Mouse (Mus musculus) MEL (cell line): ENCODE measurements around the gene Skap2. TPM values are rescaled to one million over a fixed set of nuclear protein-coding genes. Genes with fewer than 3 reads are reported as not detected.

Experiments used
- DNase-seq: peaks from one replicate; pipeline ENCODE4 v3.0.0; 2011; ENCODE audit warnings: low read depth, low spot score
- H3K27ac ChIP-seq: 2 replicates; pipeline ENCODE4 v1.5.1; 2012; ENCODE audit warnings: low read depth, mild to moderate bottlenecking, control low read depth, low read length, moderate library complexity; ENCODE audit not compliant: control insufficient read depth
- H3K27me3 ChIP-seq, 2 experiments: fragments of 150-350 bp in 1 of 2; sonication (generic) in 1 of 2; 2 replicates each; pipeline ENCODE4 v1.6.1; 2012; ENCODE audit warnings: low read length in 2 of 2, mild to moderate bottlenecking in 2 of 2, improper control_type of control experiment in 1 of 2, moderate library complexity in 1 of 2; ENCODE audit not compliant: insufficient read depth in 2 of 2, control insufficient read depth in 1 of 2
- H3K36me3 ChIP-seq, 2 experiments: 2 replicates each; pipeline ENCODE4 v1.6.1; 2012 to 2014; ENCODE audit warnings: low read length in 2 of 2, improper control_type of control experiment in 1 of 2, inconsistent platforms in 1 of 2, mild to moderate bottlenecking in 1 of 2; ENCODE audit not compliant: insufficient read depth in 2 of 2, control insufficient read depth in 1 of 2
- H3K4me1 ChIP-seq, 2 experiments: fragments of 150-350 bp in 1 of 2; sonication (generic) in 1 of 2; 2 replicates each; pipeline ENCODE4 v1.6.1; 2012; ENCODE audit warnings: low read length in 2 of 2, improper control_type of control experiment in 1 of 2, mild to moderate bottlenecking in 1 of 2; ENCODE audit not compliant: insufficient read depth in 2 of 2, control insufficient read depth in 1 of 2
- H3K4me3 ChIP-seq, 2 experiments: fragments of 150-350 bp in 1 of 2; sonication (generic) in 1 of 2; 2 replicates each; pipeline ENCODE4 v1.5.1; 2012; ENCODE audit warnings: low read depth in 2 of 2, low read length in 2 of 2, mild to moderate bottlenecking in 2 of 2, moderate library complexity in 2 of 2, control low read depth in 1 of 2, improper control_type of control experiment in 1 of 2; ENCODE audit not compliant: control insufficient read depth in 1 of 2, insufficient read depth in 1 of 2
- H3K79me2 ChIP-seq: 2 replicates; pipeline ENCODE4 v1.6.1; 2012; ENCODE audit warnings: mild to moderate bottlenecking, low read length, moderate library complexity; ENCODE audit not compliant: control insufficient read depth, poor library complexity, insufficient read depth
- H3K9ac ChIP-seq: 2 replicates; pipeline ENCODE4 v1.6.1; 2012; ENCODE audit warnings: low read depth, mild to moderate bottlenecking, control low read depth, low read length, moderate library complexity; ENCODE audit not compliant: control insufficient read depth, poor library complexity, severe bottlenecking
- H3K9me3 ChIP-seq: fragments of 150-350 bp; sonication (generic); replicated peaks from 2 replicates; pipeline ENCODE4 v1.6.1; 2012; ENCODE audit warnings: mild to moderate bottlenecking, low read length, improper control_type of control experiment, moderate library complexity; ENCODE audit not compliant: insufficient read depth
- BHLHE40 ChIP-seq: IDR thresholded peaks from 2 replicates; pipeline ENCODE4 v1.6.1; 2012; ENCODE audit warnings: low read depth, mild to moderate bottlenecking, inconsistent platforms, low read length, improper control_type of control experiment, borderline replicate concordance
- CHD1 ChIP-seq: IDR thresholded peaks from 2 replicates; pipeline ENCODE4 v1.6.1; 2012; ENCODE audit warnings: low read depth, mild to moderate bottlenecking, inconsistent platforms, low read length, improper control_type of control experiment
- CHD2 ChIP-seq: IDR thresholded peaks from 2 replicates; pipeline ENCODE4 v1.6.1; 2011; ENCODE audit warnings: low read length, improper control_type of control experiment
- E2F4 ChIP-seq: IDR thresholded peaks from 2 replicates; pipeline ENCODE4 v1.6.1; 2011; ENCODE audit warnings: low read depth, low read length, improper control_type of control experiment, borderline replicate concordance
- EP300 ChIP-seq, 2 experiments: IDR thresholded peaks; 2 replicates each; pipeline ENCODE4 v1.6.1; 2011; ENCODE audit warnings: improper control_type of control experiment in 2 of 2, low read length in 2 of 2, low read depth in 1 of 2, mild to moderate bottlenecking in 1 of 2
- ETS1 ChIP-seq: IDR thresholded peaks from 2 replicates; pipeline ENCODE4 v1.6.1; 2012; ENCODE audit warnings: low read depth, mild to moderate bottlenecking, inconsistent platforms, low read length, improper control_type of control experiment, moderate library complexity
- GABPA ChIP-seq: IDR thresholded peaks from 2 replicates; pipeline ENCODE4 v1.6.1; 2012; ENCODE audit warnings: low read depth, mild to moderate bottlenecking, inconsistent platforms, low read length, improper control_type of control experiment, moderate library complexity
- JUND ChIP-seq: IDR thresholded peaks from 2 replicates; pipeline ENCODE4 v1.6.1; 2011; ENCODE audit warnings: low read depth, mild to moderate bottlenecking, improper control_type of control experiment, low read length
- MAFK ChIP-seq: IDR thresholded peaks from 2 replicates; pipeline ENCODE4 v1.6.1; 2011; ENCODE audit warnings: low read depth, mild to moderate bottlenecking, low read length, improper control_type of control experiment, borderline replicate concordance
- MAZ ChIP-seq: IDR thresholded peaks from 2 replicates; pipeline ENCODE4 v1.6.1; 2012; ENCODE audit warnings: low read depth, mild to moderate bottlenecking, inconsistent platforms, low read length, improper control_type of control experiment
- MEF2A ChIP-seq: IDR thresholded peaks from 2 replicates; pipeline ENCODE4 v1.6.1; 2014; ENCODE audit warnings: low read depth, mild to moderate bottlenecking, inconsistent platforms, low read length, improper control_type of control experiment; ENCODE audit not compliant: poor library complexity, insufficient replicate concordance, severe bottlenecking; ENCODE audit errors: extremely low read depth
- MXI1 ChIP-seq: IDR thresholded peaks from 2 replicates; pipeline ENCODE4 v1.6.1; 2011; ENCODE audit warnings: mild to moderate bottlenecking, low read depth, low read length, improper control_type of control experiment
- MYB ChIP-seq: IDR thresholded peaks from 2 replicates; pipeline ENCODE4 v1.6.1; 2011; ENCODE audit warnings: mild to moderate bottlenecking, low read depth, low read length, improper control_type of control experiment
- MYC ChIP-seq: IDR thresholded peaks from 2 replicates; pipeline ENCODE4 v1.6.1; 2011; ENCODE audit warnings: low read depth, mild to moderate bottlenecking, low read length, improper control_type of control experiment, moderate library complexity
- NELFE ChIP-seq: IDR thresholded peaks from 2 replicates; pipeline ENCODE4 v1.6.1; 2011; ENCODE audit warnings: low read depth, low read length, improper control_type of control experiment
- POLR2A ChIP-seq, 2 experiments: IDR thresholded peaks; 2 replicates each; pipeline ENCODE4 v1.6.1; 2011 to 2012; ENCODE audit warnings: low read length in 2 of 2, mild to moderate bottlenecking in 2 of 2, control low read depth in 1 of 2, improper control_type of control experiment in 1 of 2, low read depth in 1 of 2, moderate library complexity in 1 of 2; ENCODE audit not compliant: control insufficient read depth in 1 of 2, insufficient read depth in 1 of 2, poor library complexity in 1 of 2
- POLR2AphosphoS2 ChIP-seq: IDR thresholded peaks from 2 replicates; pipeline ENCODE4 v1.6.1; 2011; ENCODE audit warnings: low read length, improper control_type of control experiment
- RAD21 ChIP-seq: IDR thresholded peaks from 2 replicates; pipeline ENCODE4 v1.6.1; 2011; ENCODE audit warnings: mild to moderate bottlenecking, low read depth, low read length, improper control_type of control experiment
- SIN3A ChIP-seq: IDR thresholded peaks from 2 replicates; pipeline ENCODE4 v1.6.1; 2012; ENCODE audit warnings: low read length, improper control_type of control experiment, inconsistent platforms
- SMC3 ChIP-seq: IDR thresholded peaks from 2 replicates; pipeline ENCODE4 v1.6.1; 2011; ENCODE audit warnings: low read depth, low read length, improper control_type of control experiment
- TBP ChIP-seq: IDR thresholded peaks from 2 replicates; pipeline ENCODE4 v1.8.0; 2011; ENCODE audit warnings: low read depth, low read length, improper control_type of control experiment
- TCF12 ChIP-seq: IDR thresholded peaks from 2 replicates; pipeline ENCODE4 v1.6.1; 2014; ENCODE audit warnings: low read depth, mild to moderate bottlenecking, inconsistent platforms, low read length, improper control_type of control experiment, moderate library complexity
- USF1 ChIP-seq: IDR thresholded peaks from 2 replicates; pipeline ENCODE4 v1.6.1; 2014; ENCODE audit warnings: low read depth, mild to moderate bottlenecking, inconsistent platforms, low read length, improper control_type of control experiment, moderate library complexity
- USF2 ChIP-seq, 2 experiments: IDR thresholded peaks; 2 replicates each; pipeline ENCODE4 v1.6.1; 2011 to 2012; ENCODE audit warnings: improper control_type of control experiment in 2 of 2, low read length in 2 of 2, borderline replicate concordance in 1 of 2, inconsistent platforms in 1 of 2, low read depth in 1 of 2, mild to moderate bottlenecking in 1 of 2; ENCODE audit not compliant: insufficient read depth in 1 of 2
- ZC3H11A ChIP-seq: IDR thresholded peaks from 2 replicates; pipeline ENCODE4 v1.6.1; 2012; ENCODE audit warnings: low read depth, mild to moderate bottlenecking, inconsistent platforms, low read length, improper control_type of control experiment
- polyA plus RNA-seq, 2 experiments: library from polyadenylated mRNA; stranded (reverse) in 1 of 2; unstranded in 1 of 2; fragments of >175 nt in 1 of 2; fragments of >200 nt in 1 of 2; gene quantifications; 2 replicates each; pipeline versions ENCODE4 v1.2.1 to v1.2.4; 2012; ENCODE audit warnings: low replicate concordance in 2 of 2, low read depth in 1 of 2; ENCODE audit not compliant: insufficient read length in 2 of 2, insufficient read depth in 1 of 2, missing spikeins in 1 of 2
- total RNA-seq: library from RNA; depleted of rRNA; stranded (reverse); fragments of 300-350 nt; gene quantifications from 2 replicates; pipeline ENCODE4 v1.2.3, GENCODE M21; 2012

The Skap2 gene
- total and polyA plus RNA-seq, 3 experiments = 17.8 to 31.3 TPM; not detected in 1

- TF ChIP-seq POLR2AphosphoS2 (no peak), MYB (no peak), BHLHE40 (peak; percentile 89), MYC (peak; percentile 100), ZC3H11A (peak; percentile 52)
Observed at GRCm38 (mm10) chr6:51857821-51858220, 154.5 kb downstream of the Skap2 start (continued).

GRCm38 (mm10) chr6:51853291-51853690 lies 159.1 kb downstream of the Skap2 start:
- Histone ChIP-seq H3K4me1 (0 out of 4 replicates have a peak, but pooled peaks cover 0 to 2% of the 10 kb centered on the region in 2 experiments), H3K4me3 (no peak overlapping the region), H3K27me3 (peaks cover 0 to 2% of the 10 kb centered on the region in 2 experiments; a peak in 3 of 4 replicates), H3K36me3 (no peaks in the 10 kb centered on the region), H3K79me2 (no peaks in the 10 kb centered on the region), H3K9ac (no peak overlapping the region), H3K9me3 (no peaks in the 10 kb centered on the region), H3K27ac (no peak overlapping the region)
- TF ChIP-seq ZC3H11A (no peak), USF1 (no peak), RAD21 (no peak), CHD2 (no peak), MAZ (no peak), MAFK (no peak), POLR2A (IDR thresholded peaks at IDR 0.05; ENCODE audit: control insufficient read depth in 1 of 2, insufficient read depth in 1 of 2, low read depth in 1 of 2, low read length in 2 of 2, poor library complexity in 1 of 2) (no peak), NELFE (no peak), SMC3 (no peak), E2F4 (no peak), EP300 (IDR thresholded peaks at IDR 0.05; ENCODE audit: low read depth in 1 of 2, low read length in 2 of 2) (no peak), MYB (no peak), TCF12 (no peak), ETS1 (no peak), MXI1 (no peak), CHD1 (no peak), TBP (no peak)
- no peak for DNase-seq

DNA sequence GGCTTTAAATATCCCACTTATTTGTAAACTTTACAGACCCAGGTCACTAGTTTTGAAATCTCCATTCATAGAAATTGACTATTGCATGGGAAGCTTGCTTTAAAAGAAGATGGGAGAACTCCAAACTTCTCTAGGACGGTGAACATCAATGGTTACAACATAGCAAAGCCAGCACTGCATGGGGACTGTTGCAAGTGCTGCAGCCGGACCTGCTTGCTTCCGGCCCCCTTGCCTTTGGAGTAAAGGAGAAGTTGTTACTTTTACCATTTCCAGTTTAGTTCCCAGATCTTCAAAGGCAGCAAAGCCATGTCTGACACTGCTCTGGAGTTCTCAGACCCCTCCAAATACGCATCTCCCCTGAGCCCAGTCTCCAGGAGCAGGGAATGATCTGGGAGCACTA lies 159.7 kb downstream of the Skap2 start:
- Histone ChIP-seq H3K4me3 (no peak overlapping the region), H3K4me1 (0 out of 4 replicates have a peak, but pooled peaks cover 0 to 2% of the 10 kb centered on the region in 2 experiments), H3K9ac (no peak overlapping the region), H3K27me3 (peaks cover 0 to 2% of the 10 kb centered on the region in 2 experiments; a peak in 3 of 4 replicates), H3K36me3 (no peaks in the 10 kb centered on the region), H3K79me2 (no peaks in the 10 kb centered on the region), H3K9me3 (no peaks in the 10 kb centered on the region), H3K27ac (no peak overlapping the region)
- no peak for DNase-seq
- TF ChIP-seq JUND (no peak), USF2 (IDR thresholded peaks at IDR 0.05; ENCODE audit: borderline replicate concordance in 1 of 2, insufficient read depth in 1 of 2, low read depth in 1 of 2, low read length in 2 of 2) (no peak), MAFK (no peak), USF1 (no peak), GABPA (no peak), MXI1 (no peak), SIN3A (no peak), MEF2A (no peak), CHD2 (no peak)
- TF ChIP-seq, all 39 proteins: peak for 0
